Mouse (Mus musculus) bone marrow, adult 2 months (tissue): ENCODE results near the gene Fcf1.

Experiments used
- CTCF ChIP-seq: fragments of 200-500 bp; IDR thresholded peaks from 2 replicates; pipeline ENCODE4 v1.5.1; 2011; ENCODE audit warnings: low read length, control low read depth; ENCODE audit not compliant: control insufficient read depth, insufficient read depth
- POLR2A ChIP-seq: fragments of 200-500 bp; IDR thresholded peaks from 2 replicates; pipeline ENCODE4 v1.6.1; 2011; ENCODE audit warnings: low read depth, mild to moderate bottlenecking, control low read depth, low read length, borderline replicate concordance; ENCODE audit not compliant: control insufficient read depth

DNA sequence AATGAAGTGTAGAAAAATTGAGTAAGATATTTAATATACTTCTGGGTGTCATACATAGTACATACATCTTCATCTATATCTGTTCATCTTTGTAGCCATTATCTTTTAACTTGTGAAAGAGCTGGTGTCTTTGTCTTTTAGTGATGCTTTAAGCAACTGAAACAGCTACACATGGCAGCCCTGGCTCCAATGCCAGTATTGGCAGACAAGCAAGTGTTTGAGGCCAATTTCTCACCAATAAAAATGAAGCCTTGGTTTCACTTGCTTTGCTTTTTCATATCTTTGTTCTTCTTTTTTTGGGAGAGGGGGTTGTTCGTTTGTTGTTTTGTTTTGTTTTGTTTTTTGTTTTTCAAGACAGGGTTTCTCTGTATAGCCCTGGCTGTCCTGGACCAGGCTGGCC is 35.5 kb downstream of the Fcf1 start:
- TF ChIP-seq POLR2A (no peak), CTCF (no peak)
